In genomic region chr5:34751477-34751876, GRCm38 (mm10) we compare ENCODE assay signal across 23 mouse cellular contexts. TPM values are rescaled to one million over a fixed set of nuclear protein-coding genes. Genes with fewer than 3 reads are reported as not detected.
A peak's percentile ranks its signal among the peaks of the same experiment; 100 is the strongest.
DNase-seq lines count a peak whose midpoint lies in the region; ATAC-seq and TF ChIP-seq lines count a peak whose summit lies in the region.
"Had no signal": no experiment of that assay in that cellular context is flagged by ENCODE, and none has a peak within 500 bp of the region (broad histone marks: within the 10 kb centered on the region; RNA-seq: fewer than 3 reads in every experiment).

No protein-coding gene starts in this region.

- no peak overlapping the region for H3K27ac ChIP-seq in kidney, postnatal 0 days
- no peak overlapping the region for H3K27ac ChIP-seq in midbrain, postnatal 0 days (ENCODE audit: low read depth, low read length)
- H3K27ac ChIP-seq in midbrain, embryonic 15.5 days: no peak overlapping the region
- H3K27ac ChIP-seq in stomach, postnatal 0 days (replicated peaks): no peak overlapping the region
- H3K27ac ChIP-seq: embryonic facial prominence, embryonic 15.5 days; forebrain, embryonic 15.5 days; heart, adult 2 months; heart, embryonic 13.5 days; hindbrain, embryonic 13.5 days; limb, embryonic 12.5 days; liver, embryonic 15.5 days; midbrain, embryonic 12.5 days had no signal

- 59% methylated on average over 3 of the region's 3 CpGs for WGBS in kidney, postnatal 0 days
- WGBS in midbrain, postnatal 0 days: 70% methylated on average over 3 of the region's 3 CpGs
- WGBS in midbrain, embryonic 15.5 days: 62% methylated on average over 3 of the region's 3 CpGs
- 56% methylated on average over 3 of the region's 3 CpGs for WGBS in stomach, postnatal 0 days

- no peaks in the 10 kb centered on the region for H3K9me3 ChIP-seq in kidney, postnatal 0 days (replicated peaks; ENCODE audit: low read length)
- H3K9me3 ChIP-seq in midbrain, postnatal 0 days (ENCODE audit: low read length): no peaks in the 10 kb centered on the region
- H3K9me3 ChIP-seq in midbrain, embryonic 15.5 days: no peaks in the 10 kb centered on the region
- H3K9me3 ChIP-seq in stomach, postnatal 0 days (ENCODE audit: control insufficient read depth, low read length): no peaks in the 10 kb centered on the region
- H3K9me3 ChIP-seq: embryonic facial prominence, embryonic 15.5 days; forebrain, embryonic 15.5 days; heart, embryonic 13.5 days; hindbrain, embryonic 13.5 days; limb, embryonic 12.5 days; liver, embryonic 15.5 days; midbrain, embryonic 12.5 days had no signal

- peak; percentile 11 for DNase-seq in kidney, postnatal 0 days (ENCODE audit: low spot score)
- no peak for DNase-seq in kidney, adult 9 months
- DNase-seq in midbrain, postnatal 0 days (ENCODE audit: low spot score): no peak
- peak; percentile 5 for DNase-seq in R1 (ENCODE audit: low read depth, low spot score)
- DNase-seq in stomach, postnatal 0 days (ENCODE audit: low spot score): no peak
- DNase-seq in thymus, postnatal 25 days: no peak
- DNase-seq: adrenal gland, postnatal 14 days; cerebellum, adult 9-10 months; gastrocnemius, postnatal 25 days; heart, adult 2 months; kidney, postnatal 10 days; right cerebral cortex, postnatal 14 days; thymus, postnatal 14 days had no signal

- no peak for TF ChIP-seq EP300 in stomach, postnatal 0 days (optimal IDR thresholded peaks at IDR 0.05)

- peak; percentile 54 for TF ChIP-seq CTCF in kidney, postnatal 0 days (IDR thresholded peaks at IDR 0.05; ENCODE audit: low read depth)
- TF ChIP-seq CTCF in midbrain, postnatal 0 days (IDR thresholded peaks at IDR 0.05): peak; percentile 37
- peak; percentile 39 for TF ChIP-seq CTCF in stomach, postnatal 0 days (IDR thresholded peaks at IDR 0.05; ENCODE audit: low read depth)

- no peaks in the 10 kb centered on the region for H3K36me3 ChIP-seq in kidney, postnatal 0 days (ENCODE audit: insufficient read depth, low read length)
- no peaks in the 10 kb centered on the region for H3K36me3 ChIP-seq in midbrain, postnatal 0 days (ENCODE audit: insufficient read depth, low read length)
- H3K36me3 ChIP-seq in midbrain, embryonic 15.5 days (replicated peaks): no peaks in the 10 kb centered on the region
- no peaks in the 10 kb centered on the region for H3K36me3 ChIP-seq in stomach, postnatal 0 days (ENCODE audit: control insufficient read depth, insufficient read depth, low read length)
- H3K36me3 ChIP-seq: embryonic facial prominence, embryonic 15.5 days; forebrain, embryonic 15.5 days; heart, embryonic 13.5 days; hindbrain, embryonic 13.5 days; limb, embryonic 12.5 days; liver, embryonic 15.5 days; midbrain, embryonic 12.5 days had no signal

- no peaks in the 10 kb centered on the region for H3K27me3 ChIP-seq in kidney, postnatal 0 days (ENCODE audit: insufficient read depth, low read length)
- no peaks in the 10 kb centered on the region for H3K27me3 ChIP-seq in midbrain, postnatal 0 days (ENCODE audit: insufficient read depth, low read length)
- no peaks in the 10 kb centered on the region for H3K27me3 ChIP-seq in midbrain, embryonic 15.5 days (replicated peaks)
- no peaks in the 10 kb centered on the region for H3K27me3 ChIP-seq in stomach, postnatal 0 days (ENCODE audit: control insufficient read depth, insufficient read depth, low read length)
- H3K27me3 ChIP-seq: embryonic facial prominence, embryonic 15.5 days; forebrain, embryonic 15.5 days; heart, embryonic 13.5 days; hindbrain, embryonic 13.5 days; limb, embryonic 12.5 days; midbrain, embryonic 12.5 days had no signal

- no peak for ATAC-seq in kidney, postnatal 0 days (replicated peaks; ENCODE audit: low FRiP score, low read depth)
- no peak for ATAC-seq in midbrain, postnatal 0 days (ENCODE audit: low FRiP score)
- ATAC-seq in midbrain, embryonic 15.5 days (replicated peaks): no peak
- no peak for ATAC-seq in stomach, postnatal 0 days (ENCODE audit: low FRiP score, low TSS enrichment)
- ATAC-seq in frontal cortex, adult (ENCODE audit: low TSS enrichment): no peak
- ATAC-seq: forebrain, embryonic 15.5 days; lung, postnatal 0 days had no signal

- H3K4me2 ChIP-seq in kidney, postnatal 0 days (ENCODE audit: low read length): no peak overlapping the region
- H3K4me2 ChIP-seq in midbrain, postnatal 0 days (ENCODE audit: low read depth, low read length, poor library complexity, severe bottlenecking): no peak overlapping the region
- H3K4me2 ChIP-seq in midbrain, embryonic 15.5 days: no peak overlapping the region
- H3K4me2 ChIP-seq in stomach, postnatal 0 days (replicated peaks; ENCODE audit: low read depth): no peak overlapping the region
- H3K4me2 ChIP-seq: embryonic facial prominence, embryonic 15.5 days; forebrain, embryonic 15.5 days; heart, embryonic 13.5 days; hindbrain, embryonic 13.5 days; limb, embryonic 12.5 days; liver, embryonic 15.5 days; midbrain, embryonic 12.5 days had no signal

- H3K9ac ChIP-seq in kidney, postnatal 0 days (ENCODE audit: low read depth, low read length): no peak overlapping the region
- H3K9ac ChIP-seq in midbrain, postnatal 0 days (replicated peaks; ENCODE audit: low read length, poor library complexity, severe bottlenecking): no peak overlapping the region
- no peak overlapping the region for H3K9ac ChIP-seq in midbrain, embryonic 15.5 days
- H3K9ac ChIP-seq in stomach, postnatal 0 days (ENCODE audit: low read length): no peak overlapping the region
- H3K9ac ChIP-seq: embryonic facial prominence, embryonic 15.5 days; forebrain, embryonic 15.5 days; heart, embryonic 13.5 days; hindbrain, embryonic 13.5 days; limb, embryonic 12.5 days; liver, embryonic 15.5 days; midbrain, embryonic 12.5 days had no signal

- no peak overlapping the region for H3K4me3 ChIP-seq in kidney, postnatal 0 days (replicated peaks; ENCODE audit: low read depth, low read length)
- no peak overlapping the region for H3K4me3 ChIP-seq in midbrain, postnatal 0 days (ENCODE audit: low read depth, low read length)
- no peak overlapping the region for H3K4me3 ChIP-seq in midbrain, embryonic 15.5 days
- H3K4me3 ChIP-seq in stomach, postnatal 0 days (ENCODE audit: low read depth, low read length): no peak overlapping the region
- H3K4me3 ChIP-seq: embryonic facial prominence, embryonic 15.5 days; forebrain, embryonic 15.5 days; heart, adult 2 months; heart, embryonic 13.5 days; hindbrain, embryonic 13.5 days; limb, embryonic 12.5 days; liver, embryonic 15.5 days; midbrain, embryonic 12.5 days had no signal

- no peaks in the 10 kb centered on the region for H3K4me1 ChIP-seq in kidney, postnatal 0 days (replicated peaks; ENCODE audit: insufficient read depth, low read length)
- no peaks in the 10 kb centered on the region for H3K4me1 ChIP-seq in midbrain, postnatal 0 days (ENCODE audit: insufficient read depth, low read length)
- no peaks in the 10 kb centered on the region for H3K4me1 ChIP-seq in midbrain, embryonic 15.5 days
- H3K4me1 ChIP-seq in stomach, postnatal 0 days (replicated peaks; ENCODE audit: control insufficient read depth, insufficient read depth): no peaks in the 10 kb centered on the region
- H3K4me1 ChIP-seq: embryonic facial prominence, embryonic 15.5 days; forebrain, embryonic 15.5 days; hindbrain, embryonic 13.5 days; limb, embryonic 12.5 days; liver, embryonic 15.5 days; midbrain, embryonic 12.5 days had no signal

RNA-seq across cellular contexts. Expression of gene Htt, which starts 10.1 kb away (rescaled TPM):
- 4.1 and 5.6 TPM in 2 replicates for polyA plus RNA-seq in kidney, postnatal 0 days (2015; fragmentation: Nextera tagmentation; extraction: Ambion mirVana)
- total RNA-seq in midbrain, postnatal 0 days (2014; rRNA removed): 39.9 and 43.6 TPM in 2 replicates
- 6.0 and 7.4 TPM in 2 replicates for polyA plus RNA-seq in midbrain, postnatal 0 days (2015; fragmentation: Nextera tagmentation; extraction: Ambion mirVana)
- 15.8 and 17.1 TPM in 2 replicates for polyA plus RNA-seq in midbrain, embryonic 15.5 days (2015; fragmentation: Nextera tagmentation; extraction: Ambion mirVana)
- polyA plus RNA-seq in stomach, postnatal 0 days (2015; fragmentation: Nextera tagmentation; extraction: Ambion mirVana): 3.0 and 3.5 TPM in 2 replicates

Comparison
In these comparisons a context has a peak if more than half of its experiments do, and no peak if none do; other contexts are left out.
1. DNase-seq: peak in kidney, postnatal 0 days (single experiment) and R1 (single experiment); none in kidney, adult 9 months (single experiment), midbrain, postnatal 0 days (single experiment), stomach, postnatal 0 days (single experiment) and thymus, postnatal 25 days (single experiment).
2. Peak in every context shown above with its lines, with median percentiles within 50 percentile points of each other: CTCF ChIP-seq.